Mouse (Mus musculus) urinary bladder, postnatal 25 days (tissue): ENCODE results near the gene Timm22.
A peak's percentile ranks its signal among the peaks of the same experiment; 100 is the strongest.

ENCODE experiments used
- DNase-seq: peaks from one replicate; pipeline ENCODE4 v3.0.0; 2022; ENCODE audit warnings: low spot score

Gene Timm22

GRCm38 (mm10) chr11:76436864-76437437 is 30.2 kb downstream of the Timm22 start:
- DNase-seq = peak; percentile 30

- no peak for DNase-seq
Measured at GRCm38 (mm10) chr11:76439666-76440065, 32.9 kb downstream of the Timm22 start.

- no peak for DNase-seq
Measured at GRCm38 (mm10) chr11:76445459-76445858, 38.7 kb downstream of the Timm22 start.

GRCm38 (mm10) chr11:76446251-76446650 is 39.5 kb downstream of the Timm22 start:
- no peak for DNase-seq

GRCm38 (mm10) chr11:76449520-76450201 is 42.9 kb downstream of the Timm22 start:
- DNase-seq = no peak

- no peak for DNase-seq
Measured at GRCm38 (mm10) chr11:76450202-76450561, 43.4 kb downstream of the Timm22 start.

- DNase-seq = peak; percentile 64
Measured at GRCm38 (mm10) chr11:76454492-76454891, 47.7 kb downstream of the Timm22 start.

GRCm38 (mm10) chr11:76456233-76456632 is 49.5 kb downstream of the Timm22 start:
- DNase-seq = peak; percentile 86

- no peak for DNase-seq
Measured at GRCm38 (mm10) chr11:76456897-76457296, 50.1 kb downstream of the Timm22 start.

GRCm38 (mm10) chr11:76458730-76459129 is 52.0 kb downstream of the Timm22 start:
- no peak for DNase-seq

GRCm38 (mm10) chr11:76459489-76459888 is 52.7 kb downstream of the Timm22 start:
- no peak for DNase-seq

- no peak for DNase-seq
Measured at GRCm38 (mm10) chr11:76461201-76461600, 54.4 kb downstream of the Timm22 start.

- no peak for DNase-seq
Measured at GRCm38 (mm10) chr11:76461696-76462095, 54.9 kb downstream of the Timm22 start.

GRCm38 (mm10) chr11:76465879-76466278 is 59.1 kb downstream of the Timm22 start:
- no peak for DNase-seq
